Mouse (Mus musculus): ENCODE results near the gene Dtx1. TPM values are rescaled to one million over a fixed set of nuclear protein-coding genes. Genes with fewer than 3 reads are reported as not detected.
A peak's percentile ranks its signal among the peaks of the same experiment; 100 is the strongest.

The Dtx1 gene
- polyA plus RNA-seq, 1 experiment: 0.52 TPM

DNA sequence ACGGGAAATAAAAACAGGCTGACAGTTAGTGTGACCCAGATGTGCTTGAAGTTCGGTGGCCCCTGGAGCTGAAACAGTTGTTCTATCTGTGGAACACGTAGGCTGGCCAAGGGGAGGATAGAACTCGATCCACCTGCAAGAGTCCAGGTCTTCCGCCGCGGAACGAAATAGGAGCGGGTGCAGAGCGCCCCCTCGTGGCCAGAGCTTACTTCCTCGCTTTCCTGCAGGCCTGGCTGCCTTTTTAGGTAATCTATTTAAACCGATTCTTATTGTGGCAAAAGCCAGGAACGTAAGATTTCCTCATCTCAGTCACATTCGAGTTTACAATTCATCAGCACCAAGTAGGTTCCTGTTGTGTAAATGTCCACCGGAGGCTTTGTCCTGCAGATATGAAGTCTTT, 2.6 kb upstream of the Dtx1 start:
- H3K27ac ChIP-seq (replicated peaks; ENCODE audit: low read depth, low read length): no peak overlapping the region
- no peaks in the 10 kb centered on the region for H3K4me1 ChIP-seq (ENCODE audit: control insufficient read depth, insufficient read depth, insufficient read length, low read length)
- H3K4me3 ChIP-seq (ENCODE audit: insufficient read depth, low read depth, low read length): no peak overlapping the region

DNA sequence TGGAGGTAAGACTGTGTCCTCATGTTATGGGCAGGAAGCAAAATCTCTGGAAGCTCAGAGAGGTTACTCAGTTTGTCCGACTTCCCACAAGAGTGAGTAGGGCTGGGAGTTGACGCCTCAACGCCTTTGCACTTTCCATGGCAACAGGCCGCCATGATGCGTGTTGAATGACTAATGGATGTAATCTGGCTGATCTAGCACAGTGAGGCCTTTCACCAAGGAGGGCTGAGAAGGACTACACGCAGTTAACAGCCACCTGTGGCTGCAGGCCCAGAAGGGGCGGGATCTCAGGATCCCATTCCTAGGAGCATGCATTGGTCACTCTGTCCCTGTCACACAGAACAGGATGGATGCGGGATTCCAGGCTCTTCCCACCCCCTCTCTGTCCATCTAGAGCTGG, 994 bp upstream of the Dtx1 start:
- H3K4me3 ChIP-seq (ENCODE audit: insufficient read depth, low read depth, low read length): no peak overlapping the region
- no peak overlapping the region for H3K27ac ChIP-seq (replicated peaks; ENCODE audit: low read depth, low read length)
- H3K4me1 ChIP-seq (ENCODE audit: control insufficient read depth, insufficient read depth, insufficient read length, low read length): no peaks in the 10 kb centered on the region

DNA sequence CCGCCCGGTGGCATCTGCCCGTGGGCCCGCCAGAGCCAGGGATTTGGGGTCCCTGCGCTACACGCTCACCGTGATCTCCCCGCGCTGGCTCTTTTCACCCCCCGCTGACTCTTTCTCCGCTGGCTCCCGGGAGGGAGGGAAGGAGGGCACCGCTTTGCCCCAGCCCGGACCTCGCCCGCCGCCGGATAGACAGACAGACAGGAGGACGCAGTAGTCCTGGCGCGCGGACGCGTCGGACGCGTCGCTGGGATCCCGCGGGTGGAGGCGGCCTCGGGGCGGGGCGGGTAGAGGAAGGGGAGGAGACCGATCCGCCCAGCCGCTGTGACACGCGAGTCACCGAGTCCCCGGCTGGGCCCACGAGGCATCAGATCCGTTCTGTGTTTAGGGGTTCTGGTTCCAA, 311 bp downstream of the Dtx1 start:
- H3K4me1 ChIP-seq (ENCODE audit: control insufficient read depth, insufficient read depth, insufficient read length, low read length): no peaks in the 10 kb centered on the region
- H3K4me3 ChIP-seq (ENCODE audit: insufficient read depth, low read depth, low read length): peak overlapping the region; percentile 42
- H3K27ac ChIP-seq (replicated peaks; ENCODE audit: low read depth, low read length): no peak overlapping the region

DNA sequence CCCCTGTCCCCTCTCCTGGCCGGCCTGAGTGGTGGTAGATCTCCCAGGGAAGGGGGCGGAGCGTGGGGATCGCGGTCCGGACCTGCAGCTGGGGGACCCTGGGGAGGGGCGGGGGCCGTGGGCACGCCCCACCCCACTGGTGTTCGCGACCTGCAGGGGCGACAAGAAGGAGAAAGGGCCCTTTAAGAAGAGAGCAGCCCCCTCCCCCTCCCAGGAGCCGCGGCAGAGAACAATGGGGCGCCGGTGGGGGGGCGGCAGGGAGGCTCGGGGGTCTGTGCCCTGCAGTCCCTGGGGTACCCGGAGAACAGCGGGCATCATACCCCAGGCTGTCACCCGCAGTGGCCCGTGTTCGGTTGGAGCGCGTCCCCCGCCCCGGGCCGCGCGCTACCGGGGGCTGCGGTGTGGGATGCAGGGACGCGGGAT, 890 bp downstream of the Dtx1 start:
- Histone ChIP-seq H3K4me1 (ENCODE audit: control insufficient read depth, insufficient read depth, insufficient read length, low read length) (no peaks in the 10 kb centered on the region), H3K4me3 (ENCODE audit: insufficient read depth, low read depth, low read length) (peak overlapping the region; percentile 42), H3K27ac (replicated peaks; ENCODE audit: low read depth, low read length) (no peak overlapping the region)

DNA sequence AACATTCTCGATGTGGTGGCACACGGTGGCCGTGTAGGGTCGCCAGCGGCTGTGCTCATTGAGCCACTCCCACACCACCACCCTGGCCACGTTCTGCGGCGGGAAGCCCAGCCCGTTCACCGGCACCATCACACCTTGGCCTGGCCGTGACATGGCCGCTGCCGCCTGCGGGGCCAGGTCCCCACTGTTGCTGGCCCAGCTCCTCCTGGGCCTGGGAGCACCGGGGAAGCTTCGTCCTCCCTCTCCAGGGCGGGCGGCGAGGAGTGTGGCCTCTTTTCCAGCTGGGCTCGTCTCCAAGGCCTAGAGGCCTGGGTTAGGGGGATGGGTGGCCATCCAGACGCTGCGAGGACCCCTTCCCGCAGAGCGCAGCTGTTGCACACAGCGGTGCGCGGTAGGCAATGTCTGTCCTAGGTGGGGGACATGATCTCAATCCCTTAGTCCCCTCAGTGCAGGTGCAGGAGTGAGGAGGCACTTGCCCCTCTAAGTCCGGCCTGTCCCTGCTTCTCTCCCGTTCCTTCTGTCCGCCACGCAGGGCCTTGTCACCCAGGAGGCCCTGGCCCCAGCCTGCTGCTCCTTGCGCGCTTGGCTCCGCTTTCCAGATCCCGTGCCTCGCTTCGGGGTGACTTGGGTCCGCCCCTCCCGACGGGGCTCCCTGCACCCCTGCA, 1.4 kb downstream of the Dtx1 start:
- H3K4me3 ChIP-seq (ENCODE audit: insufficient read depth, low read depth, low read length): no peak overlapping the region
- H3K4me1 ChIP-seq (ENCODE audit: control insufficient read depth, insufficient read depth, insufficient read length, low read length): no peaks in the 10 kb centered on the region
- H3K27ac ChIP-seq (replicated peaks; ENCODE audit: low read depth, low read length): no peak overlapping the region

DNA sequence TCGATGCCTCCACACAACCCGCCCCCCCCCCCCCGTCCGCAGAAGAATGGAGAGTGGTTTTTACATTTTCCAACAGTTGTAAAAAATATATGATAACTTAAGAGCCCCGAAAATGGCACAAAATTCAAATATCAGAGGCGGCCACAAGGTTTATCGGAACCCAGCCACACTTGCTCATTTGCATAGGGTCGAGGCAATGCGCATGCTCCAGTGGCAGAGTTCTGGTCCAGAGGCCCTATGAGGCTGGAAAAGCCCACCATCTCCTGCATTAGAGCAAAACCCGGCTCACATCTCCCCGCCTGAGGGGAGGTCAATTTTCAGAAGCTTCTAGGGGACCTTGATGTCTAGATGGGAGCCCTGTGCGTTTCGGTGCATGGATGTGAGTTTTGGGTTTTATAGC, 4.8 kb downstream of the Dtx1 start:
- Histone ChIP-seq H3K4me1 (ENCODE audit: control insufficient read depth, insufficient read depth, insufficient read length, low read length) (no peaks in the 10 kb centered on the region), H3K4me3 (ENCODE audit: insufficient read depth, low read depth, low read length) (no peak overlapping the region), H3K27ac (replicated peaks; ENCODE audit: low read depth, low read length) (no peak overlapping the region)

DNA sequence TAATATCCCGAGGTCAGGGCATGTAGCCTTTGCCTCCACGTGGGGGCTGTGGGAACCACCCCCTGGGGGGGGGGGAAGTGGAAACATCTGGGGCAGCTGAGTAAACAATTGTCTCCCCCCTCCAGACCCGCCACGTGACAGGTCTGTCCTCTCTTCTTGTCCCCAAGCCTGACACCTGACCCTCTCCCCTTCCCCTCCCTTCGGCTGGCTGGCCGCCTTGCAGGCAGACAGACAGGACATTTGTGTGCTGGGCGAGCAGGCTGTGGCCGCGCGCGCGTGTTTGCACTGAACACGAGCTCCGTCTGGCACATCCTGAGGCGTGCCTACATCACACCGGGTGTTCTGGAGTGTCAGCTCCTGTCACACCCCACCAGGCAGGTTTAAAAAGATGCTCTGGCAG, 5.2 kb downstream of the Dtx1 start:
- Histone ChIP-seq H3K4me1 (ENCODE audit: control insufficient read depth, insufficient read depth, insufficient read length, low read length) (no peaks in the 10 kb centered on the region), H3K4me3 (ENCODE audit: insufficient read depth, low read depth, low read length) (no peak overlapping the region), H3K27ac (replicated peaks; ENCODE audit: low read depth, low read length) (no peak overlapping the region)

DNA sequence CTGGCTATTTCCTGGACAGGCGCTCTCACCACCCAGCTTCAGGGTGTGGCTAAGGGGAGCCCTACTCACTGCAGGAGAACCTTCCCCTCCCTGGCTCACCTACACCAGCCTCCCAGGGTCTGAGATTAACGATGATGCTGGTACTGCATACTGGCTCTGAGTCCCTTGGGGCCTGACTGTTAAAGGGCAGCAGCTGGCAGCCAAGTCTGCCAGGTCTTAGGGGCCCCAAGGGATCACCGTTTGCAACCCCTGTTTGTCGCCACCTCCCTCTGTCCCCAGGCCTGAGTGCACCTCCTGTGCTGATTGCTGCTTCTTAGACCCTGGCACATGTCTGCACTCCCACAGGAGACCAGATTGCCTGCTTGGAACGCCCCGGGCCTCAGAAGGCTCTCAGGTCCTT, 7.3 kb downstream of the Dtx1 start:
- no peak overlapping the region for H3K27ac ChIP-seq (replicated peaks; ENCODE audit: low read depth, low read length)
- no peak overlapping the region for H3K4me3 ChIP-seq (ENCODE audit: insufficient read depth, low read depth, low read length)
- no peaks in the 10 kb centered on the region for H3K4me1 ChIP-seq (ENCODE audit: control insufficient read depth, insufficient read depth, insufficient read length, low read length)

DNA sequence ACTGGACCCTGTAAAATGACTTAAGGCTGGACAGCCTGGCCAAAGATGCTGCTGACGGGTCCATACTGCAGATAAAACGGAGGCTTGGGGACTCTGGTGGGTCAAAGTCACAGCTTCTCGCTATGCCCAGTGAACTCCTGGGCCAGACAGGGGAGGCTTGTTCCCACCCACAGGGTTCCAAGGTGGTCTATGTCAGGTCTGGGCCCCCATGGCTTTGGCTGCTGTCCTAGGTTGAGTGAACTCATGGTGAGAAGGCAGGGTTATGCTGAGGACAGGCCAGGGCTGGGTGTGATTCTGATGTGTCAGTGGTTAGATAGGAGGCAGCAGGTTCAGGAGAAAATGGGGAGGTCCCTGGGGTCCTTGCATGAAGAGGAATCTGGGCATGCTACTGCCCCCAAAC, 8.1 kb downstream of the Dtx1 start:
- Histone ChIP-seq H3K4me1 (ENCODE audit: control insufficient read depth, insufficient read depth, insufficient read length, low read length) (no peaks in the 10 kb centered on the region), H3K4me3 (ENCODE audit: insufficient read depth, low read depth, low read length) (no peak overlapping the region), H3K27ac (replicated peaks; ENCODE audit: low read depth, low read length) (no peak overlapping the region)

DNA sequence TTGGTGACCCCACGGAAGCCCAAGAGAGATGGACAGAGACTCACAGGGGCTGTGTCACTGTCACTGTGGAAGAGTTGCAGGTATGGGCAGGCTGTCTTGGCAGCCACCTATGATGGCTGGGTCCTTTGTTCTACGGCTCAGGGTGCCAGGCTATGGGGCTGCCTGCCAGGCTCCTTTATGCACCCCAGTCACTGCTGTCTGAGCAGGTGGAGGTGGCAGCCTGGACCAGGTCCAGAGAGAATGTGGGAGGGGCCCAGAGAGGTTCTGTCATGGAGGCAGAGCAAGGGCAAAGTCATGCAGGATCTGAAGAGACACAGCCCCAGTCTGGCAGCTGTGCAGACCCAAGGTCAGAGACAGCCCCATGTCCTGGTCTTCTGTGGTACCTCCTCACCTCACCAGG, 8.8 kb downstream of the Dtx1 start:
- H3K27ac ChIP-seq (replicated peaks; ENCODE audit: low read depth, low read length): no peak overlapping the region
- no peak overlapping the region for H3K4me3 ChIP-seq (ENCODE audit: insufficient read depth, low read depth, low read length)
- H3K4me1 ChIP-seq (ENCODE audit: control insufficient read depth, insufficient read depth, insufficient read length, low read length): no peaks in the 10 kb centered on the region

DNA sequence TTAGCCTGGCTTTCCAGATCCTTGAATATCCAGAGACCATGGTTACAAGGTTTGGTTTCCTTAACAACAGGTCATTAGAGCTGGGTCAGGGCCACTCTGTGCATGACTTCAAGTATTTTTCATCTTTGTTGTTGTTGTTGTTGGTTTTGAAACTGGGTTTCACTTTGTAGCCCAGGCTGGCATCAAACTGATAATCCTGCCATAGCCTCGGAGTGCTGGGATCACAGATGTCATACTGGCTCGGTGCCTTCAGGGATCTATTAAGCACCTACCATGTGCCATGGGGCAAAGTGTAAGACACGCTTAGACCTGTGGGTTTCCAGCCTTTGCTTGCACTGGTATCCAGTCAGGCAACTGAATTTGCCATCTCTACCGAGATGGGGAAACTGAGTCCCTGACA, 9.3 kb downstream of the Dtx1 start:
- no peaks in the 10 kb centered on the region for H3K4me1 ChIP-seq (ENCODE audit: control insufficient read depth, insufficient read depth, insufficient read length, low read length)
- H3K4me3 ChIP-seq (ENCODE audit: insufficient read depth, low read depth, low read length): no peak overlapping the region
- no peak overlapping the region for H3K27ac ChIP-seq (replicated peaks; ENCODE audit: low read depth, low read length)

DNA sequence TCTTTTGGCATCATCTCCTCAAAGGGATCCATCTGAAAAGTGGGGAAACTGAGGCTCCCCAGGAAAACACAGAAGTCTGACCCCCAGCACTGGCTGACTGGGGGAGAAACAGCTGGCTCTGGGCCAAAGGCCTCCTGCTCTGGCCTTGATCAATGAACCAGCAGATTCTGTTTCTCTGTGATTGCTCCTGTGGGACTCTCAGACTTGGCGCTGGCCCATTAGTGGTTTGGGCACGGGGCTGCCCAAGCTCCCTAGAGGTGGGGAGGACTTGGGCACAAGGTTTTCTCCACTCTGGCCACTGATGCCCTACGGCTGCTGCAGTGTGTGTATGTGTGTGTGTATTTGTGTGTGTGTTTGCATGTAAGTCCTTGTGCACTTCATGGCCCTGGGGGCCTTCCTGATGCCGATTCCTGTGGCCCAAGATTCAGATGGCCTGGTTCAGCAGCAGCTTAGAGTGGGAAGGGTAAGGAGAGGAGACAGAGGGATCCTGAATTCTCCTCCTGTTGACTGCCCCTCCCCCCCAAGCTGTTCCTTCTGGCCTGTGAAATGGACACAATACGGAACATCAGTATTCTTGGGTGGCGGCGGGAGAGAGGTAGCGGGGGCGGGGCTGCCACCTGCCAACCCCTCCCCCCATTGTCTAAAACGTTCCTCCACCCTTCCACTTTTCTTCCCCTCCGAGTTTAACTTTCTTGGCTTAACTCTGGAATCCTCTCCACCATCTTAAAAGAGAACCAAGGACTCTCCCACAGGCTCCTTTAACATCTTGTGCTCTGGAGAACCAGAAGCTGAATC, 10.5 kb downstream of the Dtx1 start:
- Histone ChIP-seq H3K4me1 (ENCODE audit: control insufficient read depth, insufficient read depth, insufficient read length, low read length) (no peaks in the 10 kb centered on the region), H3K27ac (replicated peaks; ENCODE audit: low read depth, low read length) (no peak overlapping the region), H3K4me3 (ENCODE audit: insufficient read depth, low read depth, low read length) (no peak overlapping the region)

DNA sequence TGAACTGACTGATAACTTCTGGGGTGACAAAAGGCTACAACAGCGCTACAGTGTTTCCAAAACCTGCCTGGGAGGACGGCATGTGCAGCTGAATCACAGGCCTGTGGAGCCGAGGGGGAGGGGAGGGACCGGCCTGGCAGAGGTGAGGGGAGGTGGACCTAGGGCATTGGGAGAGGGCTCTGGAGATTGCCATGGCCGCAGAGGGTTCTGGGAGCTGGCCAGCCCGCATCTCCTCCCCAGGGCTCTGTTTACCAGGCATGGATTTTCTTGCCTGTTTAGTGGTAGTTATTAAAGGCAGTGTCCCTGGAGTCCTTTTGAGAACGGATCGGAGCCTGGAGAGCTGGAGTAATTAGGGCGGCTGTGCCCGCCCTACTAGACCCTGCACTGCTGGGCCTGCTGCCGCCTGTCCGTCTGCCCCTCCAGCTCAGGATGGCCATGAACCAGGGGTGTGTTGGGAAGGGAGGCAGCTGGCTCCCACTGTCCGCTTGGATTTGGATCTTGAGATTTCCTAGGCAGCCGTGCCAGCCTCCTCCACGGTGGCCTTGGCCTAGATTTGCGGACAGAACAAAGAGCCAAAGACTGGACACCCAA, 12.8 kb downstream of the Dtx1 start:
- Histone ChIP-seq H3K4me1 (ENCODE audit: control insufficient read depth, insufficient read depth, insufficient read length, low read length) (no peaks in the 10 kb centered on the region), H3K4me3 (ENCODE audit: insufficient read depth, low read depth, low read length) (no peak overlapping the region), H3K27ac (replicated peaks; ENCODE audit: low read depth, low read length) (no peak overlapping the region)

DNA sequence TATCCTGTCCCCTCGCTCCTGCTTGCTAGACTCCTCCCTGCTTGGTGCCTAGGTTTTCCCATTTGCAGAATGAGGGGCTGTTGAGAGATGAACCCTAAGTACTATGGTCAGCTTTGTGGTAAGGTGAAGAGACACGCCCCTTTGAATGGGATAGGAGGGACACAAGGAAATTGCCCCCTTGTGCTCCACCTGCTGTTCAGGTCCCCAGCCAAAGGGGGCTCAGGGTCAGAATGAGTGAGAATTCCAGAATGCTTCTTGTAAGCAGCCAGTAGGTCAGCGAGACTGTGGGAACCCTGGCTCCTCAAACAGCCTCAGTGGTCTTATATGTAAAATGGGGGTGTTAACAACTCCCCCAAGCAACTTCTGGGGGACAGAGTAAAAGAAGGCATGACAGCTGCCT, 13.5 kb downstream of the Dtx1 start:
- no peak overlapping the region for H3K27ac ChIP-seq (replicated peaks; ENCODE audit: low read depth, low read length)
- no peak overlapping the region for H3K4me3 ChIP-seq (ENCODE audit: insufficient read depth, low read depth, low read length)
- H3K4me1 ChIP-seq (ENCODE audit: control insufficient read depth, insufficient read depth, insufficient read length, low read length): no peaks in the 10 kb centered on the region

DNA sequence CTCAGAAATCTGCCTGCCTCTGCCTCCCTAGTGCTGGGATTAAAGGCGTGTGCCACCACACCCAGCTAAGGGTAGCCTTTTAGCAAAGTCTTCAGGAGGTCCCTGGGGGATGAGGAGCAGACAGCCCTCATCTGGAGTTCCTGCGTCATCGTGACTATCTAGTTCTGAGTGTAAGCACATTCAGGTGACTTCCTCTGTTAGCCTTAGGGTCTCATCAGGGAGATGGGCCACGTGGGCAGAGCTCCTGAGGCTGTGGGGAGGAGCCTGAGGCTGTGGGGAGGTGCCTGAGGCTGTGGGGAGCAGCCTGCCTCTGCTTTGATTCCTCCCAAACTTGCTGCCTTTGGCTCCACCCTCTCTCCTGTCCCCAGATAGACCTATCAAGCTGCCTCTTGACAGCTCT, 14.9 kb downstream of the Dtx1 start:
- H3K4me1 ChIP-seq (ENCODE audit: control insufficient read depth, insufficient read depth, insufficient read length, low read length): no peaks in the 10 kb centered on the region
- no peak overlapping the region for H3K4me3 ChIP-seq (ENCODE audit: insufficient read depth, low read depth, low read length)
- H3K27ac ChIP-seq (replicated peaks; ENCODE audit: low read depth, low read length): no peak overlapping the region
